Mouse (Mus musculus) ES-E14 (cell line): ENCODE data around the gene Psat1. TPM values are rescaled to one million over a fixed set of nuclear protein-coding genes. Genes with fewer than 3 reads are reported as not detected.

Experiments used
- DNase-seq: peaks from one replicate; pipeline ENCODE4 v3.0.0-alpha.2; 2013; ENCODE audit warnings: low read depth, low spot score
- H3K27ac ChIP-seq: 2 replicates; pipeline ENCODE4 v1.5.1; 2012; ENCODE audit warnings: low read depth, mild to moderate bottlenecking, low read length, moderate library complexity, mixed read lengths; ENCODE audit not compliant: poor library complexity, insufficient read depth, severe bottlenecking
- H3K36me3 ChIP-seq: 2 replicates; pipeline ENCODE4 v1.6.1; 2012; ENCODE audit warnings: mild to moderate bottlenecking, low read length, moderate library complexity, mixed read lengths; ENCODE audit not compliant: control insufficient read depth, poor library complexity, insufficient read depth, severe bottlenecking
- H3K4me1 ChIP-seq, 2 experiments: fragments of 150-350 bp in 1 of 2; sonication (generic) in 1 of 2; 2 replicates each; pipeline ENCODE4 v1.6.1; 2012; ENCODE audit warnings: low read length in 2 of 2, mild to moderate bottlenecking in 1 of 2, mixed read lengths in 1 of 2; ENCODE audit not compliant: control insufficient read depth in 2 of 2, insufficient read depth in 2 of 2, poor library complexity in 1 of 2
- H3K4me3 ChIP-seq, 2 experiments: fragments of 150-350 bp in 1 of 2; sonication (generic) in 1 of 2; 2 replicates each; pipeline ENCODE4 v1.5.1; 2012; ENCODE audit warnings: low read length in 2 of 2, low read depth in 1 of 2, mild to moderate bottlenecking in 1 of 2, mixed read lengths in 1 of 2; ENCODE audit not compliant: insufficient read depth in 1 of 2, poor library complexity in 1 of 2, severe bottlenecking in 1 of 2
- H3K9ac ChIP-seq: 2 replicates; pipeline ENCODE4 v1.6.1; 2012; ENCODE audit warnings: low read depth, mild to moderate bottlenecking, low read length, mixed read lengths; ENCODE audit not compliant: poor library complexity, insufficient read depth, severe bottlenecking
- H3K9me3 ChIP-seq: fragments of 150-350 bp; sonication (generic); 2 replicates; pipeline ENCODE4 v1.6.1; 2012; ENCODE audit warnings: low read depth, mild to moderate bottlenecking, low read length; ENCODE audit not compliant: control insufficient read depth, insufficient read depth
- CHD2 ChIP-seq: IDR thresholded peaks from 2 replicates; pipeline ENCODE4 v1.6.1; 2014; ENCODE audit warnings: mild to moderate bottlenecking, low read depth, low read length, inconsistent platforms
- HCFC1 ChIP-seq: IDR thresholded peaks from 2 replicates; pipeline ENCODE4 v1.6.1; 2012; ENCODE audit warnings: low read length, inconsistent platforms, borderline replicate concordance; ENCODE audit not compliant: insufficient read depth
- MAFK ChIP-seq: IDR thresholded peaks from 2 replicates; pipeline ENCODE4 v1.6.1; 2014; ENCODE audit warnings: mild to moderate bottlenecking, low read depth, low read length, inconsistent platforms; ENCODE audit not compliant: insufficient read depth
- ZC3H11A ChIP-seq: IDR thresholded peaks from 2 replicates; pipeline ENCODE4 v1.6.1; 2012; ENCODE audit warnings: low read depth, mild to moderate bottlenecking, inconsistent platforms, low read length, borderline replicate concordance
- ZNF384 ChIP-seq: IDR thresholded peaks from 2 replicates; pipeline ENCODE4 v1.6.1; 2012; ENCODE audit warnings: low read depth, low read length, inconsistent platforms
- in situ Hi-C, 2 experiments: fragments of 600-800 bp; cut with MboI; formaldehyde crosslinking; loops; one replicate each; pipeline ENCODE4 v1.15.1; 2025; ENCODE audit warnings: low sequenced_read_pairs in 2 of 2, inconsistent platforms in 1 of 2; ENCODE audit not compliant: unreplicated experiment in 2 of 2
- total RNA-seq: library from RNA; depleted of rRNA; stranded (reverse); fragments of 300-350 nt; gene quantifications from 2 replicates; pipeline ENCODE4 v1.2.3, GENCODE M21; 2012

The Psat1 gene
- total RNA-seq, 1 experiment: 183 TPM

DNA sequence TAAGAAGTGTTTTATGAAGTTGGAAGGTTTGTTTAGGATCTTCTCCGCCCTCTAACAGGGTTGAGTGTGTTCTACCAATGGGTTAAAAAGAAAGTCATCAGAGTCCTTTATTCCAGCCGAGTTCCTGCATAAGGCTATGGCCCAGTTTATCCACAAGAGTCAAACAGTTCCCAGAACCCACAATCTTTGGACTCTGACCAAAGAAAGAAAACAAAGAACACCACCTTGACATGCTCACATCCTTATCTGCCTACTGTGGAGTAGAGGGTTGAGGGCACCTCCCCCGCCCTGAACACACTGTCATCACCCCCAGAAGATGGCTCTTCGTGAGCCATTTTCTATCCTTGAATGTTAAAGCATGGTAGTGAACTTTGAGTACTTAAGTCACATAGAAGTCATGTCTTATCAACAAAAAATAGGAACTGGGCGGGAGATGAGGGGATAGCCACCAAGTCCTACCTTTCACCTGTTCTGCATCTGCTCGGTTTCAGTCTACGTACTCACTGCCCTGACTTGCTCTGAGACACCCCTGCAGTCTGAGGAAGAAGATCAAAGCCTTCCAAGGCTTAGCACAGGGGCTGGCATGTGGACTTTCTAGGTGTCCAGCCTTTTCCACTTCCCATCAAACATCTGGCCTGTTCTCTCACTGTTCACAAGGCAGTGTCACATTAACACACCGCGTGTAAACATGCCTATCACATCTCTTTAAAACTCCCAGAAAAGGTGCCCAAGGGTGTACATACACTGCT lies 33.7 kb downstream of the Psat1 start:
- DNase-seq: no peak

GRCm38 (mm10) chr19:15911441-15911840 lies 35.7 kb downstream of the Psat1 start:
- Histone ChIP-seq H3K4me3 (no peak overlapping the region), H3K9me3 (no peaks in the 10 kb centered on the region), H3K4me1 (no peaks in the 10 kb centered on the region), H3K9ac (no peak overlapping the region), H3K36me3 (peaks cover 71% of the 10 kb centered on the region), H3K27ac (no peak overlapping the region)
- DNase-seq: no peak
- TF ChIP-seq MAFK (no peak), ZNF384 (no peak), ZC3H11A (no peak), HCFC1 (no peak), CHD2 (no peak)
- in situ Hi-C loops: no loop called here

More for the DNA sequence above, 33.7 kb downstream of the Psat1 start:
- in situ Hi-C loops: no loop called here
- Histone ChIP-seq H3K4me1 (no peaks in the 10 kb centered on the region), H3K4me3 (no peak overlapping the region), H3K9me3 (no peaks in the 10 kb centered on the region), H3K9ac (no peak overlapping the region), H3K27ac (no peak overlapping the region), H3K36me3 (peaks cover 74% of the 10 kb centered on the region)
- TF ChIP-seq ZC3H11A (no peak), CHD2 (no peak), HCFC1 (no peak), ZNF384 (no peak), MAFK (no peak)

- H3K9ac ChIP-seq: no peak overlapping the region
- no peak overlapping the region for H3K4me3 ChIP-seq
- in situ Hi-C loops: no loop called here
- DNase-seq: no peak
- H3K36me3 ChIP-seq: peaks cover 72% of the 10 kb centered on the region
- no peaks in the 10 kb centered on the region for H3K9me3 ChIP-seq
- H3K27ac ChIP-seq: no peak overlapping the region
- TF ChIP-seq ZC3H11A: no peak
- TF ChIP-seq ZNF384: no peak
- no peaks in the 10 kb centered on the region for H3K4me1 ChIP-seq
Measured at GRCm38 (mm10) chr19:15910987-15911386, 36.1 kb downstream of the Psat1 start.

DNA sequence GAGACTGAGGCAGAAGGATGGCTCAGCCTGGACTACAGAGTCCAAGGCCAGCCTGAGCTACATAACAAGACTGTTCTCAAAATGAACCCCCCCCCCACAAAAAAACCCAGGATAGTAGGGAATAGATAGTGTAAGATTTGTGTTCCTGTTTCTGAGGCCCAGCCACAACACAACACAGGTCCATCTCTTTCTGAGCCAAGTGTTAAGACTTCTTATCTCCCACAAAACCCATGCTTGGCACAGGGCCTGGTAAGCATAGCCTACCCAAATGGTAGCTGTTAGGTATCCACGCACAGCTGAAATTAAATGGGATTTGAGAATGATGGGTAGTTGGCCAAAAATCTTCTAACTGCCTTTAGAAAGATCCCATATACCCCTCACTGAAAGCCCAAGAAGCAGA lies 36.6 kb downstream of the Psat1 start:
- Histone ChIP-seq H3K9ac (no peak overlapping the region), H3K36me3 (peaks cover 75% of the 10 kb centered on the region), H3K4me3 (no peak overlapping the region), H3K4me1 (no peaks in the 10 kb centered on the region), H3K27ac (no peak overlapping the region), H3K9me3 (no peaks in the 10 kb centered on the region)
- DNase-seq: no peak
- TF ChIP-seq CHD2: no peak
- no peak for TF ChIP-seq MAFK
- no peak for TF ChIP-seq ZNF384
- TF ChIP-seq HCFC1: no peak
- no peak for TF ChIP-seq ZC3H11A
- in situ Hi-C loops: no loop called here
